Mouse (Mus musculus): ENCODE measurements around the gene Gm17175. TPM values are rescaled to one million over a fixed set of nuclear protein-coding genes. Genes with fewer than 3 reads are reported as not detected.
"Not testable (repeated sequence)": the region's sequence is repeated elsewhere in the genome, so short reads cannot be mapped to it uniquely, and the experiment has no call there.

Gene Gm17175
- not detected for total RNA-seq (2021)
- long read RNA-seq, experiment 1 = 0 reads
- long read RNA-seq, experiment 2 = 0 reads

DNA sequence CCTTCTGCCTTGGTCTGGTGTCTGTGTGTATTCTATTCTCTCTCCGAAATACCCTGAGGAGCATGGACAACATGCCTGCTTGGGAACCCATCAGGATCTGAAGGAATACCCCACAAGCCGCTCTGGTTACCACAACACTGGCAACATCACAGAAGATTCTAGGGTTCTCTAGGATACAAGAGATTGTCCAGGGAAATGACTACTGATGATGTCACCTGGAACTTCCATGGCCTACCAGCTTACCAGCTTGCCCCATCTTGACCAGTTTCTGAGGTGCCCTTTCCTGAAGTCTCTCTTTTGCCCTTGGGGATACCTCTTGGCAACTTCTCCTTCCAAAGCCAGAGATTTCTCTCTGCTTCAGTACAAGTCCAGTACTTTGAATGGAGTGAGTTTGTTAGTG is at the start of gene Gm17175:
Gm17175 (minus strand) TSS at position 101 of the 400 bp plus-strand sequence.
- H3K4me3 ChIP-seq; H3K27ac ChIP-seq; DNase-seq (ENCODE audit: low spot score in 2 of 2): not testable (repeated sequence)

DNA sequence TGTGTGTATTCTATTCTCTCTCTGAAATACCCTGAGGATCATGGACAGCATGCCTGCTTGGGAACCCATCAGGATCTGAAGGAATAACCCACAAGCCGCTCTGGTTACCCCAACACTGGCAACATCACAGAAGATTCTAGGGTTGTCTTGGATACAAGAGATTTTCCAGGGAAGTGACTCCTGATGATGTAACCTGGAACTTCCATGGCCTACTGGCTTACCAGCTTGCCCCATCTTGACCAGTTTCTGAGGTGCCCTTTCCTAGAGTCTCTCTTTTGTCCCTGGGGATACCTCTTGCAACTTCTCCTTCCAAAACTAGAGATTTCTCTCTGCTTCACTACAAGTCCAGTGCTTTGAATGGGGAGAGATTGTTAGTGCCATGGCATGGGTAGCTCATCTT is 37.3 kb upstream of the Gm17175 start, which contains the start of gene Gm17078:
Gm17078 (minus strand) TSS at position 101 of the 400 bp plus-strand sequence.
- Histone ChIP-seq H3K27ac (no peak within 1 kb of the TSS), H3K4me3 (no peak within 1 kb of the TSS)
- DNase-seq (ENCODE audit: low spot score in 2 of 2) = no peak
- TF ChIP-seq CTCF (conservative IDR thresholded peaks at IDR 0.05) = no peak

DNA sequence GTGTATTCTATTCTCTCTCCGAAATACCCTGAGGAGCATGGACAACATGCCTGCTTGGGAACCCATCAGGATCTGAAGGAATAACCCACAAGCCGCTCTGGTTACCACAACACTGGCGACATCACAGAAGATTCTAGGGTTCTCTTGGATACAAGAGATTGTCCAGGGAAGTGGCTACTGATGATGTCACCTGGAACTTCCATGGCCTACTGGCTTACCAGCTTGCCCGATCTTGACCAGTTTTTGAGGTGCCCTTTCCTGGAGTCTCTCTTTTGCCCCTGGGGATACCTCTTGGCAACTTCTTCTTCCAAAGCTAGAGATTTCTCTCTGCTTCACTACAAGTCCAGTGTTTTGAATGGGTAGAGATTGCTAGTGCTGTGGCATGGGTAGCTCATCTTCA is 18.2 kb upstream of the Gm17175 start, which contains the start of gene Gm17174:
Gm17174 (minus strand) TSS at position 101 of the 400 bp plus-strand sequence.
- not testable (repeated sequence) for DNase-seq (ENCODE audit: low spot score in 2 of 2); H3K4me3 ChIP-seq; H3K27ac ChIP-seq

DNA sequence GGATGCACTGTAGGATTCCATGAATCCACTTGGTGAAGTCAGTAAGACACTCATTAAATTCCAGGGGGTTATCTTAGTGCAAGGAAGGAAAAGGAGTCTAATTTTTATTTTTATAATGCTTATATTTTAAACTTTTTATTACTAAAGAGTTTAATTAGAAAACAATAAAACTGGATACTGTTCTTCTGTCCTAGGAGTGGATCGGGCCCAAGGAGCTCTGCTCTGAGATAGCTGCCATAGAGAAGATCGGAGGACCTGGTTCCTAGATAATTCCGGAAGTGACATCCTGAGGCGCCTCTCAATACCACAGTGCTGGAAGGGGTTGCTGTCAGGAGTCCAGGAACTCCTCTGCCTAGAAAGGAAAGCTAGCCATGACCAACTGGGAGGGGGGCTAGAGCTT is 21.4 kb downstream of the Gm17175 start, which contains the start of gene Gm5622:
Gm5622 (plus strand) TSS at position 301 of the 400 bp plus-strand sequence.
- H3K27ac ChIP-seq = no peak within 1 kb of the TSS
- no peak for DNase-seq (ENCODE audit: low spot score in 2 of 2)
- no peak within 1 kb of the TSS for H3K4me3 ChIP-seq
- TF ChIP-seq CTCF (conservative IDR thresholded peaks at IDR 0.05) = no peak

Other genes starting within 250 kb of the Gm17175 start
- gene Gm7247, start 212.3 kb downstream of the Gm17175 start, total RNA-seq (2021) = not detected
- gene Vmn2r88, start 163.2 kb downstream of the Gm17175 start, total RNA-seq (2021) = not detected
- not detected for gene Vmn2r89, start 122.2 kb downstream of the Gm17175 start, total RNA-seq (2021)
- gene Gm5622, start 21.3 kb downstream of the Gm17175 start, total RNA-seq (2021) = not detected
- not detected for gene Gm17174, start 18.1 kb upstream of the Gm17175 start, total RNA-seq (2021)
- not detected for gene Gm17078, start 37.2 kb upstream of the Gm17175 start, total RNA-seq (2021)
- gene Gm4181, start 61.6 kb upstream of the Gm17175 start, total RNA-seq (2021) = not detected
- gene Gm17079, start 121.4 kb upstream of the Gm17175 start, total RNA-seq (2021) = not detected
- not detected for gene Gm5800, start 143.1 kb upstream of the Gm17175 start, total RNA-seq (2021)
- gene Ang4, start 199.5 kb upstream of the Gm17175 start, total RNA-seq (2021) = not detected
- not detected for gene AY358078, start 226.0 kb upstream of the Gm17175 start, total RNA-seq (2021)